Mouse (Mus musculus) forebrain, embryonic 14.5 days (tissue): ENCODE results near the gene Cib1. TPM values are rescaled to one million over a fixed set of nuclear protein-coding genes. Genes with fewer than 3 reads are reported as not detected.
A peak's percentile ranks its signal among the peaks of the same experiment; 100 is the strongest.

Experiments used
- ATAC-seq: fragments of 200-750 bp; cut with Nextera tagmentation; 2 replicates; pipeline ENCODE4 v1.8.0; 2017; ENCODE audit warnings: mild to moderate bottlenecking, moderate library complexity
- DNase-seq: peaks from one replicate; pipeline ENCODE4 v3.0.0-alpha.2; 2015; ENCODE audit warnings: low spot score
- H3K27ac ChIP-seq: fragments of 300-500 bp; sonication (generic); 2 replicates; pipeline ENCODE4 v1.5.1; 2014; ENCODE audit warnings: low read depth, mild to moderate bottlenecking, control low read depth, low read length, moderate library complexity
- H3K27me3 ChIP-seq: fragments of 300-500 bp; sonication (generic); replicated peaks from 2 replicates; pipeline ENCODE4 v1.6.1; 2014; ENCODE audit warnings: low read length, control low read depth, mixed read lengths; ENCODE audit not compliant: control insufficient read depth, insufficient read depth
- H3K36me3 ChIP-seq: fragments of 300-500 bp; sonication (generic); 2 replicates; pipeline ENCODE4 v1.6.1; 2014; ENCODE audit warnings: low read length, control low read depth; ENCODE audit not compliant: control insufficient read depth, insufficient read depth
- H3K4me1 ChIP-seq: fragments of 300-500 bp; sonication (generic); 2 replicates; pipeline ENCODE4 v1.6.1; 2014; ENCODE audit warnings: antibody characterized with exemption, low read length, control low read depth; ENCODE audit not compliant: control insufficient read depth, insufficient read depth
- H3K4me2 ChIP-seq: fragments of 300-500 bp; sonication (generic); 2 replicates; pipeline ENCODE4 v1.6.1; 2014; ENCODE audit warnings: mild to moderate bottlenecking, control low read depth, low read length
- H3K4me3 ChIP-seq: fragments of 300-500 bp; sonication (generic); 2 replicates; pipeline ENCODE4 v1.5.1; 2014; ENCODE audit warnings: low read depth, low read length, control low read depth
- H3K9ac ChIP-seq: fragments of 300-500 bp; sonication (generic); 2 replicates; pipeline ENCODE4 v1.6.1; 2014; ENCODE audit warnings: mild to moderate bottlenecking, low read length, control low read depth, moderate library complexity
- H3K9me3 ChIP-seq: fragments of 300-500 bp; sonication (generic); replicated peaks from 2 replicates; pipeline ENCODE4 v1.6.1; 2016; ENCODE audit warnings: low read length, control low read depth, mixed read lengths; ENCODE audit not compliant: control insufficient read depth
- WGBS: fragments of 180-500 bp; shearing (Covaris S2); extraction: QIAGEN DNeasy Blood & Tissue Kit; methylation state at CpG from one replicate; pipeline ENCODE4 v1.1.7; 2014; 5-methylcytosine and 5-hydroxymethylcytosine counted together
- polyA plus RNA-seq: library from polyadenylated mRNA; unstranded; fragments of >200 nt; fragmentation: Nextera tagmentation; extraction: Ambion mirVana; gene quantifications from 2 replicates; pipeline ENCODE4 v1.2.1, GENCODE M21; 2014

Gene Cib1
- polyA plus RNA-seq, 1 experiment from 2014 or later, result 38.5 TPM

GRCm38 (mm10) chr7:80200963-80201539, 31.6 kb downstream of the Cib1 start:
- Histone ChIP-seq H3K4me3 (no peak overlapping the region), H3K4me1 (peaks cover 46% of the 10 kb centered on the region), H3K36me3 (0 out of 2 replicates have a peak, but pooled peaks cover 3% of the 10 kb centered on the region), H3K27me3 (no peaks in the 10 kb centered on the region), H3K9me3 (no peaks in the 10 kb centered on the region), H3K9ac (no peak overlapping the region), H3K4me2 (no peak overlapping the region), H3K27ac (no peak overlapping the region)
- DNase-seq (no peak), ATAC-seq (no peak)
- 94% methylated on average over 5 of the region's 5 CpGs for WGBS

GRCm38 (mm10) chr7:80200588-80200945, 32.0 kb downstream of the Cib1 start:
- no peak for ATAC-seq
- no peaks in the 10 kb centered on the region for H3K27me3 ChIP-seq
- no peak for DNase-seq
- WGBS, result 88% methylated on average over 6 of the region's 6 CpGs
- H3K36me3 ChIP-seq, result 0 out of 2 replicates have a peak, but pooled peaks cover 3% of the 10 kb centered on the region
- H3K9me3 ChIP-seq, result no peaks in the 10 kb centered on the region
- H3K4me3 ChIP-seq, result no peak overlapping the region
- no peak overlapping the region for H3K27ac ChIP-seq
- no peak overlapping the region for H3K4me2 ChIP-seq
- peaks cover 46% of the 10 kb centered on the region for H3K4me1 ChIP-seq
- H3K9ac ChIP-seq, result no peak overlapping the region

- WGBS, result 82% methylated on average over 11 of the region's 11 CpGs
- no peaks in the 10 kb centered on the region for H3K9me3 ChIP-seq
- no peaks in the 10 kb centered on the region for H3K27me3 ChIP-seq
- no peak overlapping the region for H3K9ac ChIP-seq
- H3K36me3 ChIP-seq, result 0 out of 2 replicates have a peak, but pooled peaks cover 3% of the 10 kb centered on the region
- H3K27ac ChIP-seq, result no peak overlapping the region
- ATAC-seq, result no peak
- DNase-seq, result no peak
- H3K4me3 ChIP-seq, result no peak overlapping the region
- H3K4me2 ChIP-seq, result peak overlapping the region; percentile 83
- peaks cover 46% of the 10 kb centered on the region for H3K4me1 ChIP-seq
These were observed 32.6 kb downstream of the Cib1 start for GRCm38 (mm10) chr7:80199851-80200587.

GRCm38 (mm10) chr7:80199286-80199685, 33.3 kb downstream of the Cib1 start:
- Histone ChIP-seq H3K27ac (peak overlapping the region; percentile 96), H3K36me3 (0 out of 2 replicates have a peak, but pooled peaks cover 3% of the 10 kb centered on the region), H3K4me3 (peak overlapping the region; percentile 72), H3K9me3 (no peaks in the 10 kb centered on the region), H3K27me3 (no peaks in the 10 kb centered on the region), H3K9ac (peak overlapping the region; percentile 84), H3K4me2 (peak overlapping the region; percentile 83), H3K4me1 (peaks cover 51% of the 10 kb centered on the region)
- WGBS, result 39% methylated on average over 6 of the region's 6 CpGs
- DNase-seq (no peak), ATAC-seq (no peak)

GRCm38 (mm10) chr7:80198863-80199262, 33.8 kb downstream of the Cib1 start:
- Histone ChIP-seq H3K9me3 (no peaks in the 10 kb centered on the region), H3K27ac (peak overlapping the region; percentile 96), H3K9ac (peak overlapping the region; percentile 84), H3K4me2 (peak overlapping the region; percentile 83), H3K27me3 (no peaks in the 10 kb centered on the region), H3K36me3 (0 out of 2 replicates have a peak, but pooled peaks cover 3% of the 10 kb centered on the region), H3K4me1 (peaks cover 55% of the 10 kb centered on the region), H3K4me3 (peak overlapping the region; percentile 72)
- 0% methylated on average over 11 of the region's 11 CpGs for WGBS
- ATAC-seq, result peak; percentile 6; the same call in 1 of the 2 replicates
- DNase-seq, result no peak

- peak overlapping the region; percentile 83 for H3K4me2 ChIP-seq
- no peaks in the 10 kb centered on the region for H3K9me3 ChIP-seq
- peak overlapping the region; percentile 96 for H3K27ac ChIP-seq
- ATAC-seq (peak; percentile 90), DNase-seq (peak; percentile 85)
- WGBS, result under 1% methylated on average over 47 of the region's 74 CpGs
- 0 out of 2 replicates have a peak, but pooled peaks cover 3% of the 10 kb centered on the region for H3K36me3 ChIP-seq
- peaks cover 53% of the 10 kb centered on the region for H3K4me1 ChIP-seq
- no peaks in the 10 kb centered on the region for H3K27me3 ChIP-seq
- peak overlapping the region; percentile 84 for H3K9ac ChIP-seq
- peak overlapping the region; percentile 72 for H3K4me3 ChIP-seq
These were observed 34.5 kb downstream of the Cib1 start for GRCm38 (mm10) chr7:80197941-80198778.

- Histone ChIP-seq H3K27me3 (no peaks in the 10 kb centered on the region), H3K4me3 (peak overlapping the region; percentile 72), H3K4me2 (peak overlapping the region; percentile 83), H3K27ac (peak overlapping the region; percentile 96; the same call in 1 of the 2 replicates), H3K9me3 (no peaks in the 10 kb centered on the region), H3K36me3 (0 out of 2 replicates have a peak, but pooled peaks cover 2% of the 10 kb centered on the region), H3K9ac (peak overlapping the region; percentile 84), H3K4me1 (peaks cover 54% of the 10 kb centered on the region)
- ATAC-seq (no peak), DNase-seq (no peak)
- 5% methylated on average over 4 of the region's 4 CpGs for WGBS
These were observed 35.2 kb downstream of the Cib1 start for GRCm38 (mm10) chr7:80197371-80197770.

- Histone ChIP-seq H3K4me3 (no peak overlapping the region), H3K9ac (no peak overlapping the region), H3K27me3 (no peaks in the 10 kb centered on the region), H3K4me2 (no peak overlapping the region), H3K9me3 (no peaks in the 10 kb centered on the region), H3K4me1 (peaks cover 55% of the 10 kb centered on the region), H3K27ac (no peak overlapping the region), H3K36me3 (no peaks in the 10 kb centered on the region)
- DNase-seq (no peak), ATAC-seq (no peak)
- 81% methylated on average over 10 of the region's 11 CpGs for WGBS
These were observed 36.9 kb downstream of the Cib1 start for GRCm38 (mm10) chr7:80195576-80196263.
